Mouse (Mus musculus): ENCODE results near the gene Epop. TPM values are rescaled to one million over a fixed set of nuclear protein-coding genes. Genes with fewer than 3 reads are reported as not detected.

Gene Epop
- total RNA-seq (2023) = 4.9 to 7.8 TPM (median 6.5 TPM) in 4 replicates

GRCm38 (mm10) chr11:97629576-97629975 is at the start of gene Epop:
Epop (minus strand) TSS chr11:97629702.

GRCm38 (mm10) chr11:97662893-97663527 is 33.5 kb upstream of the Epop start, which contains the start of gene Mllt6:
Mllt6 (plus strand) TSS chr11:97663414.

Other genes starting within 250 kb of the Epop start
- gene Arhgap23, start 214.2 kb downstream of the Epop start, total RNA-seq (2023) = 0.27 to 0.75 TPM (median 0.46 TPM) in 4 replicates
- gene 4933428G20Rik, start 129.4 kb downstream of the Epop start, total RNA-seq (2023) = not detected in 4 replicates
- 0.12 to 0.26 TPM in 2 of 4 replicates, not detected in the others for gene Srcin1, start 53.5 kb downstream of the Epop start, total RNA-seq (2023)
- 167 to 190 TPM (median 180 TPM) in 4 replicates for gene Mllt6, start 33.7 kb upstream of the Epop start, total RNA-seq (2023)
- gene Cisd3, start 56.1 kb upstream of the Epop start, total RNA-seq (2023) = 38.5 to 56.3 TPM (median 49.8 TPM) in 4 replicates
- 0.24 to 1.0 TPM (median 0.76 TPM) in 3 of 4 replicates, not detected in the other for gene Pcgf2, start 70.8 kb upstream of the Epop start, total RNA-seq (2023)
- 103 to 111 TPM (median 110 TPM) in 4 replicates for gene Psmb3, start 73.7 kb upstream of the Epop start, total RNA-seq (2023)
- gene Pip4k2b, start 115.0 kb upstream of the Epop start, total RNA-seq (2023) = 55.7 to 60.9 TPM (median 58.7 TPM) in 4 replicates
- 58.6 to 64.5 TPM (median 61.7 TPM) in 4 replicates for gene Cwc25, start 136.9 kb upstream of the Epop start, total RNA-seq (2023)
- gene 1700001P01Rik, start 146.2 kb upstream of the Epop start, total RNA-seq (2023) = 1.4 to 2.1 TPM (median 1.7 TPM) in 3 of 4 replicates, not detected in the other
- gene Rpl23, start 152.7 kb upstream of the Epop start, total RNA-seq (2023) = 1,863 to 2,062 TPM (median 1,983 TPM) in 4 replicates
- gene Lasp1, start 169.3 kb upstream of the Epop start, total RNA-seq (2023) = 59.8 to 73.8 TPM (median 69.4 TPM) in 4 replicates
- 0.43 to 0.63 TPM in 2 of 4 replicates, not detected in the others for gene B230217C12Rik, start 211.1 kb upstream of the Epop start, total RNA-seq (2023)